8 mouse cellular contexts compared by ENCODE assay signal in the genomic region with DNA sequence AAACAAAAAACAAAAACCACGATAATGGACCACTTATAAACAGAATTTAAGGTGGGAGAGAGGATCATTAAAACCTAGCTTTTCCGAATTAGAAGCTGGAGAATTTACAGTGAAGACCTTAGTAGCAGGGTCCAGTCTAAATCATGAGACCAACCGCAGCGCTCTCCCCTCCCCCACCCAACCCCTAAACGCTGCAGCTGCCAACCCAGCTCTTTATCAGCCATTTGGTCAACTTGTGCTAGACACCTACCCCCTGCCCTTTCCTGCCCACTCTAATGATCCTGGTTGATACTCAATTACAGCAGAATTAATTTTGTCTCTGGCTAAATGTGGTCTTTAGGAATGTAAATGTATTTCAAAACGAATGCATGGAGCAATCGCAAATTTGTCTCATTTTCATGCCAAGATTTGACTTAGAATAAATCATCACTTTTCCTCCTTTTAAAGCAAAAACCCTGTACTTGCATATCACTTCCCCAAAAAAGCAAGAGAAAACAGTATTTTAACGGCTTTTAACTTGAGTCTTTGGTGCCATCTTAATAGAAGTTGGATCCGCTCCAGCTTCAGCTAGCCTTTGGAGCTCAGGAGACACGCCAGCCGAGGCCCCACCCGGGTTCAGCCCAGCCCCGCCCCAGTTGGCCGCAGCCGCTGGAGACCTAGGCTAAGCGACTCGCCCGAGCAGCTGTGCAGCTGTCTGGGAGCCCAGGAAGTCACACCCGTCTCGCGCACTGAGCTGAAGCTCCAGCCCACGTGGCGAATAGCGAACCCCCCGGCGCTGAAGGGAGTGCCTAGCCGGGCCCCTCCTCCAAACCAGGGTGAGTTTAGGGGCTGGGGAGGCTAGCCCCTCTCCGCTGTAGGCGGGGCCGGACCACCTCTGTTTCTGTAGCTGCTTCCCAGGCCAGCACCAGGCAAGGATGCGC. TPM values are rescaled to one million over a fixed set of nuclear protein-coding genes. Genes with fewer than 3 reads are reported as not detected.
DNase-seq lines count a peak whose midpoint lies in the region; ATAC-seq and TF ChIP-seq lines count a peak whose summit lies in the region.

No protein-coding gene starts in this region.

- no peaks in the 10 kb centered on the region for H3K9me3 ChIP-seq in embryonic facial prominence, embryonic 15.5 days (replicated peaks)

- no peaks in the 10 kb centered on the region for H3K36me3 ChIP-seq in embryonic facial prominence, embryonic 15.5 days
- no peaks in the 10 kb centered on the region for H3K36me3 ChIP-seq in liver, adult 2 months (ENCODE audit: control insufficient read depth, insufficient read depth, low read length)

- no peaks in the 10 kb centered on the region for H3K79me2 ChIP-seq in liver, adult 2 months (ENCODE audit: control insufficient read depth, insufficient read depth, low read length)

- DNase-seq in A20 (ENCODE audit: low read depth, low spot score), result peak; percentile 93
- peak; percentile 85 for DNase-seq in adrenal gland, postnatal 14 days
- peak; percentile 80 for DNase-seq in heart, adult 8-10 months (ENCODE audit: low spot score)
- DNase-seq in kidney, adult 8-10 months, result peak; percentile 71 to 87
- DNase-seq in liver, adult 2 months (ENCODE audit: extremely low read depth, low read depth, low spot score), result peak; percentile 74
- DNase-seq in monocyte, adult 2 months (ENCODE audit: low read depth in 1 of 2, low spot score in 2 of 2), result peak; percentile 44 to 45
- peak; percentile 70 to 74 for DNase-seq in spleen, postnatal 36 days (ENCODE audit: low spot score in 2 of 2)

- TF ChIP-seq CTCF in liver, adult 2 months (IDR thresholded peaks at IDR 0.05; ENCODE audit: low read depth, low read length), result no peak

- H3K27me3 ChIP-seq in embryonic facial prominence, embryonic 15.5 days, result no peaks in the 10 kb centered on the region
- peaks cover 12% of the 10 kb centered on the region; the same call in 1 of the 2 replicates for H3K27me3 ChIP-seq in liver, adult 2 months (ENCODE audit: control insufficient read depth, insufficient read depth, low read length)

- H3K4me3 ChIP-seq in embryonic facial prominence, embryonic 15.5 days (replicated peaks), result peak overlapping the region; percentile 59
- peak overlapping the region; percentile 60 for H3K4me3 ChIP-seq in liver, adult 2 months (ENCODE audit: insufficient read depth, low read depth, low read length)

- H3K27ac ChIP-seq in embryonic facial prominence, embryonic 15.5 days (replicated peaks), result peak overlapping the region; percentile 96
- no peak overlapping the region for H3K27ac ChIP-seq in liver, adult 2 months (replicated peaks; ENCODE audit: insufficient read depth, low read depth, low read length)

- ATAC-seq in embryonic facial prominence, embryonic 15.5 days (ENCODE audit: insufficient number of reproducible peaks, low FRiP score, low TSS enrichment, low read depth), result peak; percentile 82

- H3K4me1 ChIP-seq in embryonic facial prominence, embryonic 15.5 days, result peaks cover 19% of the 10 kb centered on the region; the same call in 1 of the 2 replicates
- H3K4me1 ChIP-seq in liver, adult 2 months (ENCODE audit: control insufficient read depth, insufficient read depth, low read length), result peaks cover 15% of the 10 kb centered on the region; the same call in 1 of the 2 replicates

- H3K4me2 ChIP-seq in embryonic facial prominence, embryonic 15.5 days (replicated peaks), result peak overlapping the region; percentile 82

- no peak for TF ChIP-seq POLR2A in liver, adult 2 months (IDR thresholded peaks at IDR 0.05; ENCODE audit: extremely low read depth, insufficient read depth, low read length)

- peak overlapping the region; percentile 51 for H3K9ac ChIP-seq in embryonic facial prominence, embryonic 15.5 days
- H3K9ac ChIP-seq in liver, adult 2 months (ENCODE audit: low read depth, low read length), result peak overlapping the region; percentile 49; the same call in 1 of the 2 replicates

- WGBS in embryonic facial prominence, embryonic 15.5 days, result 2% methylated on average over 31 of the region's 31 CpGs
- WGBS in liver, adult 2 months, result 3% methylated on average over 31 of the region's 31 CpGs

RNA-seq across cellular contexts. Expression of gene Vcan, which starts 3.3 kb away (rescaled TPM):
- 6.1 and 8.5 TPM in 2 replicates for total RNA-seq in adrenal gland, postnatal 14 days (2021)
- 93.5 and 109 TPM in 2 replicates for polyA plus RNA-seq in embryonic facial prominence, embryonic 15.5 days (2015; fragmentation: Nextera tagmentation; extraction: Ambion mirVana)
- 10 to 100 TPM in 1 of 4 experiments, 1 to 10 TPM in 3; 4.1 to 14.0 (median 7.9) TPM for total RNA-seq in heart, adult 8-10 months (2022)
- total RNA-seq in liver, adult 2 months (2014; rRNA removed), result 0.09 and 1.7 TPM in 2 replicates
- polyA plus RNA-seq in liver, adult 2 months (2012; rRNA removed), result 0.02 TPM in 1 of 2 replicates, not detected in the other
